Mouse (Mus musculus): ENCODE data around the gene Plp1. TPM values are rescaled to one million over a fixed set of nuclear protein-coding genes. Genes with fewer than 3 reads are reported as not detected.

The Plp1 gene
- 1 to 10 TPM; 3.0 to 3.6 TPM for total RNA-seq (2021)

DNA sequence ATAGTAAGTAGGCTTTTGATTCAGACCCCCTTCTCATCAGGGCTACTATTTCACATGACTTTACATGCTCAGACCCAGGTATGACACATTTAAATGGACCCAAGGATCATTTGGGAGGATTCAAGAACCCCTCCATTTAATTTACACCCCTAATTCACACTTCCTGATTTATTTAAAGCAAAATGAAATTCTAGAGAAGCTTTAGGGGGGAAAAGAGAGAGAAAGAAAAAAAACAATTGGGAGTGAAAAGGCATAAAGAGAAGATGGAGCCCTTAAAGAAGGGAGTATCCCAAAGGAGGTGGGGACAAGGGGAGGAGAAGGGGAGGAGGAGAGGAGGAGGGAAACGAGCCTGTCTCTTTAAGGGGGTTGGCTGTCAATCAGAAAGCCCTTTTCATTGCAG is at the start of gene Plp1:
Plp1 (plus strand) TSS at position 301 of the 400 bp plus-strand sequence.
- intact Hi-C loops (cut with DNase I): loop anchor here (5.0 kb wide), 3 partner anchors 60 to 200 kb away; no protein-coding TSS in a partner anchor
- DNase-seq (ENCODE audit: low spot score): no peak

DNA sequence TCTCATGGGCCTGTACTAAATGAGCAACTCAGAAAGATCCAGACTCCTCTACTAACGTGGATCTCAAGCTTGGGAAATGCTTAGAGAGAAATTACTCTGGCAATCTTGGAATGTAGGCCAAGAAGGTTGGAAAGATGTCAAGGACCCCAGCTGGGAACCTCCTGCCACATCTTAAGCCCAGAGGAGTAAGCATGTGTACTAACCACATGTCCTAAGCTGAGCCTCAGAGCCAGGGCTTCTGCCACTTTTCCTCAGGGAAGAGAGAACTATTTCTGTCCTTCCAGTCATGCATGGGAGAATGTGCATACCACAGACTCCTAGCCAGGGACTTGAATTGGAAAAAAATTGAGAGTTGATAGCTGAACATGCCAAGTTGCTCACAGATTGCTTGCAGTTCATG is 49.4 kb upstream of the Plp1 start:
- intact Hi-C loops (cut with DNase I): no loop called here
- no peak for DNase-seq (ENCODE audit: low spot score)

DNA sequence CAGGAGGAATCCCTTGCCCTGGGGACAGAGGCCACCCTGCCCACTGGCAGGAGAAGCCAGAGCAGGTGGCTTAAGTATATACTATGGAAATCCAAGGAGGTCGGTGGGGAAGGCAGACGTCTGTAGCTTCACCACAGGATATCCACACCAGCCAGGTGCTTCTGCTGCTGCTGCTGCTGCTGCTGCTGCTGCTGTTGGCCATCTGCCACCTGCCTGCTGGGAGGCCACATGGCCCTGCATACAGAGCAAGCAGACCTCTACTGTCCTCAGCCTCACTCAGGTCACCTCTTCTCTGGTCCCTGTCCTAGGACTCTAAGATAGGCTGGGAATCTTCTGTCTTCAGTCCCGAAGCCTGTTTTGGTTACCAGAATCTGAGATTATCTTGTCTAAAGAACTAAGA is 44.4 kb upstream of the Plp1 start:
- intact Hi-C loops (cut with DNase I): no loop called here
- DNase-seq (ENCODE audit: low spot score): no peak

DNA sequence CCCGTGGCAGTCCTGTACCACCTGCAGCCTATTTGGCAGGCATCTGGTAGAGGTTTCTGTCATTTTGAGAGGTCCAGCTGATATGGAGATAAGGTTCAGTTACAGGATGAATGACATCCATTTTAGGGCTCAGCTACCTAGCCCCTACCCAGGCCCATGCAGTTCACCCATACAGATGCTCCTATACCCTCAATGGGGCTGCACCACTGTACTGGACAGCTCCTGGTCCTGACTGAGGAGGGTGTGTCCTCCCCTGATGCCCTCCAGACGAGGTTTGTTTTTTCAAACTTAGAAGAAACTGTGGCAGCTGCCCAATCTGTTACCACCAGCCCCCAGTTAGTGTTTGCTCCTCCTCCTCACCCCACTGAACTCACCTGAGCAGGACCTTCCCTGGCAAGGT is 43.2 kb upstream of the Plp1 start:
- intact Hi-C loops (cut with DNase I): no loop called here
- DNase-seq (ENCODE audit: low spot score): no peak

DNA sequence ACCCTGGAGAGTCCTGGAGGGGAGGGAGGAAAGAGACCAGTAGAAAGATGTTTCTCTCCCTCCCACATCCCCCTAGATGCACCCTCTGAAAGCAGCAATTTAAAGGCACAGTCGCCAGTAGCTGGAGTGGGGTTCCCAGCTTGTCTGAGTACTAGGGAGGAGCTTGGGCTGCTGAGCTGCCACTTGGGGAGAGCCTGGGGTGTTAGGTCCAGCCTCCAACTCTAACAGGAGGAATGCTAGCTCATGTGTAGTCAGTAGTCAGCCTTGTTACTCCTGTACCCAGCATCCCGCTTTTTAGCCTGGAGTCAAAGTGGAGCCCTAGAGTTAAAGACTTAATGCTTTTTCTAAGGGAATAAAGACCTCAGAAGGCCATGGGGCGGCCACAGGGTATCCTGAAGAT is 42.4 kb upstream of the Plp1 start, which contains the start of gene Glra4:
Glra4 (minus strand) TSS at position 101 of the 400 bp plus-strand sequence.
- no peak for DNase-seq (ENCODE audit: low spot score)
- intact Hi-C loops (cut with DNase I): no loop called here

DNA sequence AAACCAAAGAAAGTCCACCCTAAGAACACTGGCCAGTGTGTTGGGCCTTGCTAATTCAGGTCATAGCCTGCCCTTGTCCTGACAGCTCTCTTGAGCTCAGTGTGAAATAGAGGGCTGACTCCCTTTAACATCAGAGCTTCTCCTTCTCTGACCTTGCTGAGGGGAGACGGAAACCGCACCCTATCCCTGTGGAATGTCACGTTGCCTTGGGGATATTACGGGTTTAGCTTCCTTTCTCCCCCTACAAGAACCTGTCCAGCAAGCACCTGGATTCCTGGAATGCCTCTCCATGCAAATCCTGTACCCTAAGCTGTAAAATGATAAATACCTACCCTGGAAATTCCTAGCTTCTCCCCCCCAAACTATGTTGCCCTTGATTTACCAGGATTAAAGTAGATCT is 33.0 kb upstream of the Plp1 start:
- intact Hi-C loops (cut with DNase I): no loop called here
- DNase-seq (ENCODE audit: low spot score): no peak

DNA sequence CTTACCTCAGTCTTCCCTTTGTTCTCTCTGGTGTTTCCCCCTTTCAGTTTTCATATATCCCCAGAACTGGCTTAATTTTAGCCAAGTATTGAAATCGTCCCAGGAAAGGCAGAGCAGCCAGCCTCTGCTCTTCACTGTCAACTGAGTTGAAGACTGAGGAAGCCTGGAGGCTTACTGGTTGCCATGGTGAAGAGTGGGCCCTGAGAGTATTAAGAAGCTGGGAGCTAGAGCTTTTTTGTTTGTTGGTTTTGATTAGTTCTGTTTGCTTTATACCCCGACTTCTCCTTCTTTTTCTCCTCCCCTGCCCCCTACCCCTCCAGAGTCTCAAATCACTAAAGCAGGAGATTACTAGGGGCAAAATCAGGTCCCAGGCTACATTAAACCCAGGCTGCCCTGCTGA is 25.2 kb upstream of the Plp1 start:
- intact Hi-C loops (cut with DNase I): no loop called here
- DNase-seq (ENCODE audit: low spot score): no peak

DNA sequence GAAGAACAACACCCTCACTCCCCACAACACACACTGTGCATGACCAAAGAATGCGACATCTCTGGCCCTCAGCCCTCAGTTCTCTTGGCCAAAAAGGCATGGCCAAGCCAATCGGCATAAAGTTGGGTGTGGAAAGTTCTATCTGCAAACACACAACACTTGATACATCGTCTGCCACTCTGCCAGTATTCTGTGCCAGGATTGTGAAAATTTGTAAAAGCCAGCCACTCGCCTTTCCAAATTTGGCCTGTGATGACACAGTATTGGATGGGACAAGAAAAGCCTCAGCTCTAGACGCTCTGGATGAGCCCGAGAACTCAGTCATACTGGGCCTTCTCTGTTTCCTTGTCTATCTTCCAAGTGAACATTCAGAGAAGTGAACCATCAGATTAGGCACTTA is 2.7 kb upstream of the Plp1 start:
- intact Hi-C loops (cut with DNase I): loop anchor here (5.0 kb wide), 3 partner anchors 57 to 197 kb away; no protein-coding TSS in a partner anchor
- peak; percentile 6 for DNase-seq (ENCODE audit: low spot score)

DNA sequence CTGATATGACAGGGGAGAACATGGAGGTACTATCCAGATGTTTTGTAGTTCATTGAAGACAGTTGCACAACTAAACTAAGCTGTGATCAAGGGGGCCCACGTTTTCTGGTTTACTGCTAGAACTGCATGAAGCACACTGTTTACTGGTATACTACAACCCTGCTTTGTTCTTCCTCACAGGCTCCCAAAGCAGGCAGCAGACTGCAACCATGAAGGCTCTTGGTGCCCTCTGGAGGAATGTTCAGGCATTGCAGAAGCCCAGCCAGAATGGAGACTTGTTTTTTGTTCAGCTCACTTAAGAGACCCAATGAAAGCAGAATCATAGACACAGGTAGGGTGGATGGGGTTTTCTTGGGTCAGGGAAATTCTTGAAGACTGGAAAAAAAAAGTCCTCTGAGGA is 2.2 kb upstream of the Plp1 start:
- DNase-seq (ENCODE audit: low spot score): no peak
- intact Hi-C loops (cut with DNase I): loop anchor here (5.0 kb wide), 3 partner anchors 58 to 198 kb away; no protein-coding TSS in a partner anchor

DNA sequence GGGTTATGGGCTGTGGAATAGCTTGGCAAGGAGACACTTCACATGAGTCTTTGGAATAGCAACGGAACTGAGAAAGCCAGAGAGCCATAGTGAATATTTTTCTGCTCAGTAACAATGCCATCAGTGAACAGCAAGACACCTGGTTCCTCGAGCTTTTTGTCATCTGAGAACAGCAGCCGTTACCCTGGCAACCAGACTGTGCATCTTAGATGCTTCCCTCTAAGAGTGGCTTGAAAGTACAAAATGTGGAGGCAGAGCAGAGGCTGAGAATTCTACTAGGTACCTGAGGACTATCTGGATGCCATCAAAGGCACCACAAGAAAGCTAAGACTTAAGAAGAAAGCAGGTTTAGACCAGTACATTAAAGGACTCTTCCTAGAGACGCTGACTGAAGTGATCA is 2.5 kb downstream of the Plp1 start:
- intact Hi-C loops (cut with DNase I): no loop called here
- DNase-seq (ENCODE audit: low spot score): no peak

DNA sequence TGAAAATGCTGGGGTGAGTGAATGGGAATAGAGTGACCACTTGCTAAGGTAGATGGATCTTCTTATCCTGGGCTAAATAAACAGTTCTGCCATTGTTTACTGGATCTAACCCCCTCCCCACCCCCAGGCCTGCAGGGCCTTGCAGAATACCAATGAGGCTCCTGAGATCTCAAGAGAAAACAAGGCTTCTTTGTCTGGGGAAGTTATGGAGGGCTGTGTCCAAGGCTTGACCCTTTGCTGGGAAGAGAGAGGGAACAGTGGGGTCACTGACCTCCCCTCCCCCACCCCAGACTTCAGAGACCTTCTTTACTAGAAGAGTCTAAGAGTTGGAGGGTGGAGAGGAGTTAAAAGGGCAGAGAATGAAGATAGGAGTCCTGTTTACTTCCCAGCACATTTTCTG is 6.1 kb downstream of the Plp1 start:
- no peak for DNase-seq (ENCODE audit: low spot score)
- intact Hi-C loops (cut with DNase I): no loop called here

DNA sequence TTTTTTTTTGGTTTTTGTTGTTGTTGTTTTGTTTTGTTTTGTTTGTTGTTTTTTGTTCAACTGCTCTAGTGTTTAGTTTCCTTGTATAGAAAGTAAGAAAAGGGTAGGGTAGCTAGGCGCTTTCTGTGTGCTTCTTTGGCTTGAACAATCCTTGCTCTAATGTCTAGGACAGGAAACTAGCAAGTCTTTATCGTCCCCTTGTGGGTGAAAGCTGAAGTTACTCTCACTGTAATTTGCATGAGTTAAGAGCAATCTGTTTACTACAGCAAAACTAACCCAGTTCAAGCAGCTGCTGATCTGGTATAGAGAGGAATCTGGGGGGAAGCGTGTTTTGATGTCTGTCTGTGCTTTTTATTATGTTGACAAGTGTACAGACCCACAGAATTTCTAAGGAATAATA is 27.8 kb downstream of the Plp1 start:
- DNase-seq (ENCODE audit: low spot score): no peak
- intact Hi-C loops (cut with DNase I): no loop called here

DNA sequence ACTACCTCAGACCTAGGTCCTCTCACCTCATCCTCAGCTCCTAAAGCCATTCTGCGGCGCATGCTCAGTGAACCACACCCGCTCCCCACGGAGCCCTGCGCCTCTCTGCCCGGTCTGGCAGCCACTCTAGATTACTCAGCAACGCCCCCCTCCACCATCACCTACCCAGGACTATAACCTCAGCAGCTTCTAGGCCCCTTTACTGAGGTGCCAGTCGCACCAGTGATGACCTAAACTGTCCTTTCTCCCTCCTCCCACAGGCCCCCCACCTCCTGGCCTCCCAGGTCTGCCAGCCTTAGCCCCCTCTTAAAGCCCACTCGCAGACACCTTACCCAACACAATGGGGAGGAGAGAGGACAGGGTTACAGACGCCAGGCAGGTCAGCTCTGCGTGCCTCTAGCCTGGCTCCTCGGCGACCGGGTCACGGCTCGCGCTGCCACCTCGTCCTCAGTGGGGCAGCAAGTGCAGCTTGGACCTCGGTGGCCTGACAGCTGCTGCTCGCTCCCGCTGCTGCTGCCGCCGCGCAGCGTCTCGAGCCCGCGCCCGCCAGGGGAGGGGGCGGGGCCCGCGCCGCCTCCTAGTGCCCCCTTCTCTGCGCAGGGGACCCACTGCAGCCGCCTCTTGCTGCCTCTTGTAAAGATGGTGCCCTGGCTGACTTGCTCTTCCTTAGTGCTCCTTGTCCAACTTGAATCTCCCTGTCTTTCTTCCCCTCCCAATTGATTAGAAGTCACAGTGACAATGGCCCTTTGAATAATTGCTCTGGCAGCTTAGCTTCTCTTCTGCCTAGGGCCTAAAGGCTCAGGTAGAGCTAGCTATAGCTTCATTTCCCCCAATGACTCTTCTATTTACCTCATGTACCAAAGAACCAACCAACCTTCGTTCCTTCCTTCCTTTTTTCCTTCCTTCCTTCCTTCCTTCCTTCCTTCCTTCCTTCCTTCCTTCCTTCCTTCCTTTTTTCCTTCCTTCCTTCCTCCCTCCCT is 45.9 kb downstream of the Plp1 start, which contains the start of gene Rab9b:
Rab9b (minus strand) TSS at position 695 of the 980 bp plus-strand sequence.
- intact Hi-C loops (cut with DNase I): no loop called here
- no peak for DNase-seq (ENCODE audit: low spot score)

Other genes starting within 250 kb of the Plp1 start
- gene Tceal3, start 231.8 kb upstream of the Plp1 start, total RNA-seq (2021): 1 to 10 TPM in 1 of 2 experiments, under 1 TPM in 1; 0.52 to 1.2 TPM
- gene Tceal1, start 114.7 kb upstream of the Plp1 start, total RNA-seq (2021): 1 to 10 TPM; 3.7 to 4.6 TPM
- 100 to 1,000 TPM in 1 of 2 experiments, 10 to 100 TPM in 1; 89.8 to 107 TPM for gene Morf4l2, start 79.0 kb upstream of the Plp1 start, total RNA-seq (2021)
- not detected for gene Glra4, start 42.5 kb upstream of the Plp1 start, total RNA-seq (2021)
- under 1 TPM; 0.08 to 0.20 TPM for gene Rab9b, start 46.1 kb downstream of the Plp1 start, total RNA-seq (2021)
- not detected for gene H2bfm, start 104.7 kb downstream of the Plp1 start, total RNA-seq (2021)
- gene Tmsb15b2, start 152.8 kb downstream of the Plp1 start, total RNA-seq (2021): 1 to 10 TPM in 1 of 2 experiments, not detected in 1; 2.9 TPM
- gene Tmsb15l, start 154.2 kb downstream of the Plp1 start, total RNA-seq (2021): not detected
- gene Tmsb15b1, start 154.2 kb downstream of the Plp1 start, total RNA-seq (2021): 1 to 10 TPM in 1 of 2 experiments, not detected in 1; 1.2 TPM
- not detected for gene Zcchc18, start 170.5 kb downstream of the Plp1 start, total RNA-seq (2021)
- gene Slc25a53, start 215.6 kb downstream of the Plp1 start, total RNA-seq (2021): 1 to 10 TPM; 2.3 to 4.7 TPM
- gene Fam199x, start 226.9 kb downstream of the Plp1 start, total RNA-seq (2021): 1 to 10 TPM; 4.1 to 4.4 TPM